Mouse (Mus musculus): ENCODE measurements around the gene Sox12.

Sox12 gene

DNA sequence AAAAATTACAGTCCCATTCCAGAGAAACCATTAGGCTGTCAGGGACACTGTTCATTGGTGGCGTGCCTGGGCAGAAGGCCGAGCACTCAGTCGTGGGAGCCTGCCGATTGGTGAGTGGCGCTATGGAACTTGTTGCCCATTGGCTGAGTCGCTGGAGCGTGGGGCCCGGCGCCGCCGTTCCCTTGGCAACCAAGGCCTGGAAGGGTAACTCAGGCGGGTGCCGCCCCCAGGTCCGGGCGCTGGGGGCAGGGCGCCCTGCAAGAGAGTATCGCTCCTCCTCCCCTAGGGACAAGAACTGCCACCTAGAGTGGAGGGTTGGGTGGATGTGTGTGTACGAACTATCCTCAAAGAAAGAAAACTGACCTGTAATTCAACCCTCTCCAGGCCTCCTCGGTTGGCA lies 8.3 kb upstream of the Sox12 start:
- peak; percentile 96 to 97 for DNase-seq (ENCODE audit: low spot score in 2 of 2)

- no peak for DNase-seq (ENCODE audit: low spot score in 2 of 2)
These were observed 1.3 kb upstream of the Sox12 start for GRCm38 (mm10) chr2:152399122-152399542.

DNA sequence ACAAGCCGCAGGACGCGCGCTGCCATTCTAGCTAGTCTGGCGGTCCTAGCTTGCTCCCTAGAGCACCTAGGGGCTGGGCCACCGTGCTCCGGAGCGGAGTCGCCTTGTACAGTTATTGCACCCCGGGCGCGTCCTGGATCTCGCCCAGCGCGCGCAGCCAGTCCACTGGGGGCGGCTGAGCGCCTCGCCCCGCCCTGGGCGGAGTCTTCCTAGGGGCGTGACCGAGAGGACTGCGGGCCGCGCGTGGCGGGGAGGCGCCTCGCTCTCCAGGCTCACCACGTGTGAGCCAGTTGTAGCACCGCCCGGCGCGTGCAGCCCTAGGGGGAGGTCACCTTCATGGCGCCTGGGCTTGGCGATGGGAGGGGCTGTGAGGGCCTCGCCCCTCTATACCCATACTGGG lies 828 bp upstream of the Sox12 start:
- peak; percentile 89 to 92 for DNase-seq (ENCODE audit: low spot score in 2 of 2)

GRCm38 (mm10) chr2:152397004-152397589 lies 766 bp downstream of the Sox12 start:
- DNase-seq (ENCODE audit: low spot score in 2 of 2) = peak; percentile 85 to 92

DNA sequence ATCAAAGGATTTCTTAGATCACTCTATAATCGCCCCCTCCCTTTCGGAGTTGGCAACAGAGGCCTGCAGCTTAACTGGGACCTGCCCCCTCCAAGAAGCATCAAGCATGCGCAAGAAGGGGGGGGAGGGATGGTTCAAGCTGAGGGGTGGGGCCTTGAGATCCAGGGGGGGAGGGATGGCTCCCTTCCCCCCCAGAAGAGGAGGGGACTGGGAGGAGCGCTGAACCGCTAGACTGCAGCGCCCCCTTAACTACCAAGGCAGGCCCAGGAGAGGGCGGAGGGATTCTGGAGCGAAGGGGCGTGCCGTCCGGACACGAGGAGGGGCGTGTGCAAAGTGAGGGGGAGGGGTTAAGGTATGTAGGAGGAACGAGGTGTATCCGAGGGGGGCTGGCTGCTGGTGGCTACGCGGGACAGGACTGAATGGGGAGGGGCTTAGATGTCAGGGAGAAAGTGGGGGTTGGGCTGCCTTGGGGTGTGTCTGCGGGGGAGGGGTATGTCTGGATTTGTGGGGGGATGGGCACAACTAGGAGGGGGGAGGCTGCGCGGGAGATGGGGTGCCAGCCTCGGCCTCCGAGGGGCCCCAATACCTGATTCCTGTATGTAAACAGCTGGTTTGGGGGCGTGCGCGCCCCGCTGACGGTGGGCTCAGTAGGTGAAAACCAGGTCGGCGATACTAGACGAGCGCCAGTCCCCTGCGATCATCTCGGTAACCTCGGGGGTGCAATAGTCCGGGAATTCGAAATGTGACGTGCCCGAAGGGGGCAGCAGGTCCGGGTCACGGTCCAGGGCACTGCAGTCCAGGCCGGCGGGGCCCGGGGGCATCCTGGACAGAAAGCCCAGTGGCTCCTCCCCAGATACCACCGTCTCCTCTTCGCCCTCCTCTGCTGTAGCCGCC lies 1.5 kb downstream of the Sox12 start:
- peak; percentile 92 to 94 for DNase-seq (ENCODE audit: low spot score in 2 of 2)

DNA sequence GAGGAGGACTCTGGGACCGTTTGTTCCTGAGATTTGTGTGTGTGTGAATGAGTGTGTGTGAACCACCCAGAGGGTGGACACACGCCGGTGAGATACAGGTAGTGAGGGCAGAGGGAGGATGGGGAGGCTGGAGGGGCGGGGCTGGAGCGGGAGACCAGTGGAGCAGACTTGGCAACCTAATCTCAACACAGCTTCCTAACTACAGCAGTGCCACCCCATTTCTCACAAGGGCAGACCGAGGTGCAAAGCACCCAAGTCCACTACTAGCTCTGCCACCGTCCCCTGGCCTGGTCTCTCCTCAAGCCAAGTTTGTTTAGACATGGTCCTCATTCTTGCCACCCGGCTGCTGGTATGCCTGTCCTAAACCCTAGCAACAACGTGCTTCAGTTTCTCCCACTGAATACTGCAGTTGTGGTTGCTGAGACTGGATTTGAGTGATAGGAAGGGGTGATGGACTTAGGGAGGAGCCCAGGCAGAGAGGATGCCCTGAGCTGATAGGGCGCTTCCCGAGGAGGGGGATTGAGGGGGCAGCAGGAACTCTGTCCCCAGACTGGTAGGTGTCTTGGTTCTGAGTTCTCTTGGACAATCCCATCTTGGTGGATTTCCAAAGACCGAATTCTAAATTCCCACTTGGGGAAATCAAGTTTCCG lies 2.5 kb downstream of the Sox12 start:
- no peak for DNase-seq (ENCODE audit: low spot score in 2 of 2)

DNA sequence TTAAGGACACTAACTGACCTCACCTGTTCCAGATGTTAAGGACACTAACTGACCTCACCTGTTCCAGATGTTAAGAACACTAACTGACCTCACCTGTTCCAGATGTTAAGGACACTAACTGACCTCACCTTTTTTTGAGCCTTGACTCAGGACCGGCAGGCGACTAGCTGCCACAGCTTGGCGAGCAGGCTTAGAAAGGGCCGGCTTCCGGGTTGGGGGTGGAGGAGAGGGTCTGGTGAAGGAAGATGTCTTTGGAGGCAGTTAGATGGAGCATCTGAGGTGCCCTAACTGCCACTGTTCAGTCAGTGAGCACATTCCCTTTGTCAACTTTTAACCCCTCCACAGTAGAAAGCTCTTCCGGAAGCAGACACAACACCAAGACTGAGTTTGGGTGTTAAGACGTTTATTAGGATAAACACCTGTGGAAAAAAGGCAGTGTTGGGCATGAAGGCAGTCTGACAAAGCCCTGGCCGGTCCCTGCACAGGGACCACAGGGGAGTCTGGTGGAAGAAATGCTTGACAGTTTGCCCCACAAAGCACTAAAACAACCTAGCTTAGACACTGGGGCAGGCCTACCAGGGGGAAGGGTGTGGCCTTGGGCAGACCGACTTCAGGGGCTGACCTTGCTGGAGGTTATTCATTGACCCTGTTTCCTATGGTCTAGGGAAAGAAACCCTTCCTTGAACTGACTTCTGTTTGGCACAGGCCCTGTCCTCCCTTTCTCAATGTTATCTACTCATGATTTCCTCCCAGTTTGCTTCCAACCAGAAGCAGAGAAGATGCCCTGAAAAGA lies 4.4 kb downstream of the Sox12 start:
- DNase-seq (ENCODE audit: low spot score in 2 of 2) = no peak

- DNase-seq (ENCODE audit: low spot score in 2 of 2) = peak in 1 of 2 experiments; percentile 47
These were observed 5.1 kb downstream of the Sox12 start for GRCm38 (mm10) chr2:152392786-152393185.

GRCm38 (mm10) chr2:152384191-152384590 lies 13.7 kb downstream of the Sox12 start:
- no peak for DNase-seq (ENCODE audit: low spot score in 2 of 2)

DNA sequence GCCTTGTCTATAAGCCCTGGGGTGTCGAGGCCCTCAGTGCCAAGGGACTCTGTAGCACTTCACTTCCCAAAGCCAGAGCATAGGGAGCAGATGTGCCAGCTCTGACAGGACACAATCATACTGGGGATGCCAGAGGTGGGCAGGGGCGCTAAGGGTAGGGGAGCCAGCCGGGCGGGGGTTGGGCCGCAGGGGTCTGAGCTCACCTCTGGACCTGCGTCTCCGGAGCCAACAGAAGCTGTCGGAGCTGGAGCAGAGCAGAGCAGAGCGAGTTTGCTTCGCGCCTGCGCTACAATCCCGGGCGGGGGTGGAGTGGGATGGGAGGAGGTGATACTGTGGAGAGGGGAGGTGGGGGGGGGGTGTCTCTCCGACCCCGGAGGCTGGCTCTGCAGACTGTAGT lies 21.5 kb downstream of the Sox12 start, which contains the start of gene Nrsn2:
TSS of gene Nrsn2 (minus strand) at position 294 of the 397 bp plus-strand sequence.
- peak in 1 of 2 experiments; percentile 32 for DNase-seq (ENCODE audit: low spot score in 2 of 2)

- DNase-seq (ENCODE audit: low spot score in 2 of 2) = peak; percentile 32 to 36
These were observed 22.1 kb downstream of the Sox12 start for GRCm38 (mm10) chr2:152375652-152376344.

- no peak for DNase-seq (ENCODE audit: low spot score in 2 of 2)
These were observed 24.3 kb downstream of the Sox12 start for GRCm38 (mm10) chr2:152373547-152373946.

DNA sequence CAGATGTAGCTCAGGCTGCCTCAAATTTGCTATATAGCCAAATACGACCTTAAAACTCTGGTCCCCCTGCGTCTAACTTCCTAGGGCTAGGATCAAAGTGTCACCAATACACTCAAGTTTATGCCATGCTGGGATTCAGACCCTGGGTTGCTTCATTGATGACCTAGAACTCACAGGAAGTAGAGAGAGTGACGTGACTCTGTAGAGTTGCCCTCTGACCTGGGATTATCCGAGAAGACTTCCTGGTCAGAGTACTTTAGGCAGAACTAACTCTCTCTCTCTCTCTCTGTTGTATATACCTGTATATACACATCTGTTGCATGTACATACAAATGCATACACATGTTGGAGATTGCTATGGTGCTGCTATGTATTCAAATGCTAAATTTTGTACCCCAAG lies 25.2 kb downstream of the Sox12 start:
- no peak for DNase-seq (ENCODE audit: low spot score in 2 of 2)

DNA sequence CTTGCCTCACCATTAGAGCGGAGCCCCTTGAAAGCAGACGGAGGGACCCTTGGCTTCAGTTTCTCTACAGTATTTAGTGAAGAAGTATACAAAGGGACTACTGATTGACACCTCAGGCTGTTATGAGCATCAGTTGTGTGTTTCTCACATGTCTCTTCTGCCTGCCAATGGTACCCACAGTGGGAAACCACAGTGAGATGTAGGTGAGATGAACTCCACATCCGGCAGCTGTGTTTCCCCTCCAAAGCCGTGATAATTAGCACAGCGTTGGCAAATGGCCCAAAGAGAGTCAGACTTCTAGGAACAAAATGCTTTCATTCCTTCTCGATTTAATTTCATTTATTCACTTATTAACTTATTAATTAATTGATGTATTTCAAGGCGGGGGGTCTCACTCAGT lies 25.8 kb downstream of the Sox12 start:
- DNase-seq (ENCODE audit: low spot score in 2 of 2) = no peak

DNA sequence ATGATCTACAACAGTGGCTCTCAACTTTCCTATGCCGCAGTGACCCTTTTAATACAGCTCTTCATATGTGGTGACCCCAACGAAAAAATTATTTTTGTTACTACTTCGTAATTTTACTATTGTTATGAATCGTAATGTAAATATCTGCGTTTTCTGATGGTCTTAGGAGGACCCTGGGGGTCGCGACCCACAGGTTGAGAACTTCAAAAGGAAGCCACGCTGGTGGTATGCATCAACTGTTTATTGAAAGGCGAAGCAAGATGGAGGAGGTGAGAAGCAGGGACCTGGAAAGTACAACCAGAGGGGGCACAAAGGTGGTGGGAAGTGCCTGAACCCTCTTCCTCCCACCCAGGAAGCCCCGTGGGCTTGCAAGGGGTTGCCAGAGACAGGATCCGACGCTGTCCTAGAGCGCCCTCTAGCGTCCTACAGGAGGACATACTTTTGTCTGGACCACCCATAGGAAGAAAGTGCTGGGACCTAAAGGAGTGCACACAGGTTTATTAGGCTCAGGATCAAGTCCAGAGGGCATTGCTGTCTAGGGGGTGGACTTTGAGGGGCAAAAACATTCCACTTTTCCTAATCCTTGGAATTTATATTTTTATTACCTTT lies 29.2 kb downstream of the Sox12 start:
- DNase-seq (ENCODE audit: low spot score in 2 of 2) = peak in 1 of 2 experiments; percentile 41

DNA sequence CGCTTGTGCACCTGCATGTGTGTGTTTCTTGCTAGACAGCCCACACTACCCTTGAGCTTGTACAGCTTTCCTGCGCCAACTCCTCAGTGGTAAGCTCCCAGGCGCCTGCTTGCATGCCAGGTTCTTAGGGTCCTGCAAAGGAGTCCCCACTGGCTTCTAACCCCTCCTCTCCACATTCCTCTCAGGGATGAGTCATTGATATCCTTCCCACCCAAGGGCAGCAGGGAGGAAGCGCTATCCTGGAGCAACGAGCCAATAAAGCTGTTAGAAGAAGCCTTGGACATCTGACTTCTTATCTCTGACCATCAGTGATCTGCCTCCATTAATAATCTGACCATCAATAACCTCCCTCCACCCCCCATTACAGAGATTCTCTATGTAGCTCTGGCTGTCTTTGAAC lies 29.9 kb downstream of the Sox12 start:
- DNase-seq (ENCODE audit: low spot score in 2 of 2) = no peak

DNA sequence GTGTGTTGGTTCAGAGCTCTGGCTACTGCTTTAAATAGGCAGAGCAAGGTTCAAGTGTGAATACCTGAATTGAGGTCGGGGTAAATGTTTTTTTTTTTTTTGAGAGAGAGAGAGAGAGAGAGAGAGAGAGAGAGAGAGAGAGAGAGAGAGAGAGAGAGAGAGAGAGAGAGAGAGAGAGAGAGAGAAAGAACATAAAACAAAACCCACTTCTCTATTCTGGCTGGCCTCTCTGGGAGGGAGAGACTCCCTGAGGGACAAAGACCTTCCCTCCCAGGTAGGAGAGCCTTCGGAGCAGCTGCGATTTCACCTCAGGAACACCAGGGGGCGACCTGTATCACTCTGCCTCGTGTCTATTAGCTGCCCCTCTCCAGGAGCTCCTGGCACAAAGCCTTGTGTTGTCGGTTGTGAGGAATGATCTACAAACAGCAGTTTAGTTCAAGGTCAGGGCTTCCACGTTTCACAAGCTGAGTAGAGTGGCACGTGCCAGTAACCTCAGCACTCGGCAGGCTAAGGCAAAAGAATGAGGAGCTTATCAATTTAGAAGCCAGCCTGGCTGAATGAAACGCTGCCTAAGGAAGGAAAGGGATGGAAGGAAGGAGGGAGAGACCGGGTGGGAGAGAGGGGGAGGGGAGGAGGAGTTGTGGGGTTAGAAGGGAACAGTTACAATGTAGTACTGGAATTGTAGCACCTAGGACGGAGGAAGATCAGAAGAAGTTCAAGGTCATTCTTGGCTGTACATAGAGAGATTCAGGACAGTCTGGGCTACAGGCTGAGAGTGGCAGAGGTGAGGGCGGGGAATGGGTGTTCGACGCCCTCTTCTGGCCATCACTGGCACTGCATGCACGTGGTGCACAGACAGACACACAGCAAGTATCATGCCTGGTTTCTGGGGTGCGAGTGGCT lies 34.4 kb downstream of the Sox12 start:
- DNase-seq (ENCODE audit: low spot score in 2 of 2) = peak; percentile 47 to 68

DNA sequence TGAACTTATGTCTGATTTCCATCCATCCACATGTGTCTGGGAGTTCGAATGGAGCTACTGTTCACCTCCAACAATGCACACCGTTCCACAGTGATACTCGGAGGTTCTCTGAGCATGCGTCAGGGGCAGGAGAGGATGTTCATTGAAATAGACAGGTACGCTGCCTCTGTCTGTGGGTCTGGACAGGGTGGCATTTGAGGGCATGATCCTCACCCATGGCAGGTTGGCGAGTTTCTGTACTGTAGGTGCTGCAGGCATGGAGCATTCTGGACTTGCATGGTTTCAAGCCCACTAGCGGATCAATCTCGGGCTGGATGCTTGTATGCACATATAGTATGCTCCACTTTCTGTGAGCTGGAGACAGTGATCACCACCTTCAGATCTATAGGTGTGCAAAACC lies 36.7 kb downstream of the Sox12 start:
- no peak for DNase-seq (ENCODE audit: low spot score in 2 of 2)

- DNase-seq (ENCODE audit: low spot score in 2 of 2) = no peak
These were observed 37.5 kb downstream of the Sox12 start for GRCm38 (mm10) chr2:152360271-152360775.
